Mouse (Mus musculus) cerebellum, adult 8-10 months (tissue): ENCODE data around the gene Ftcd.

Experiments used
- DNase-seq: peaks from one replicate; pipeline ENCODE4 v3.0.0; 2022

Gene Ftcd

GRCm38 (mm10) chr10:76575374-76575773, at the start of gene Ftcd:
Gene Ftcd (plus strand): TSS chr10:76575648.
- no peak for DNase-seq

DNA sequence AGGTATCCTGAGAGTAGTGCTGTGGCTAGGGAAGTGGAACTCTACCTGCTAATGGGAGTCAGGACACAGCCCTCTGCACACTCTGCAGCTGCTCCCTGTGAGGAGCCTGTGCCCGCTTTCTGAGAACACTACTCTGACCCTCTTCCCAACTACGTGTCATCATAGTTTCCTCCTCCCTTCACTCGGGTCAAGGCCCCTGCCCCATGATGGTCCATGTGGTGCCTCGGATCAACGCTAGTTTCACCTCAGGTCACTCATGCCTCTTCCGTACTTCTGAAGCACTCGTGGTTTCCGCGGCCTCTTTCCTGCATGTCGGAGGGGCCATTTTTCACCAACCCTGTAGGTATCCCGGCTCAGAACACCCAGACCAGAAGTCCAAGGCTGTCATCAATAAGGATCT, 44.5 kb upstream of the Ftcd start:
- DNase-seq = no peak

- DNase-seq = peak; percentile 98
Measured at GRCm38 (mm10) chr10:76531375-76531774, 44.1 kb upstream of the Ftcd start, which contains the start of gene Lss. Gene Lss (plus strand): TSS chr10:76531588.

- DNase-seq = no peak
Measured at GRCm38 (mm10) chr10:76531828-76532227, 43.6 kb upstream of the Ftcd start.

- no peak for DNase-seq
Measured at GRCm38 (mm10) chr10:76535526-76535925, 39.9 kb upstream of the Ftcd start.

DNA sequence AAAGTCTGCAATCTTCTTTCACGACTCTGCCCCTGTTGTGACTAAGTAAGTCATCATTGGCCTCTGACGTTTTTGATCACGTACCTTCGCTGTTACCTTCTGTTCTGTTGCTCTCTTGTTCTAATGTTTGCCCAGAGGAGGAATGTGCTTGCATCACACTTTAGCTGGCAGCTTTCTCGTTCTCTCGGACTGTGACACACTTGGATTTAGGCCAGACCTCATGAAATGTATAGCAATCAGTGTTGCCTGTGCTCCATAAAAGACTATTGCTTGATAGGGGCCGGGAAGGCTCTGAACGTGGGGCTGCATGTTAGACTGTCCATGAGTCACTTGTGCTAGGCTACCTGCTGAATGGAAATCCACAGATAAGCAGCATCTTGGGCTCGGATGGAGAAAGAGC, 37.8 kb upstream of the Ftcd start:
- DNase-seq = no peak

DNA sequence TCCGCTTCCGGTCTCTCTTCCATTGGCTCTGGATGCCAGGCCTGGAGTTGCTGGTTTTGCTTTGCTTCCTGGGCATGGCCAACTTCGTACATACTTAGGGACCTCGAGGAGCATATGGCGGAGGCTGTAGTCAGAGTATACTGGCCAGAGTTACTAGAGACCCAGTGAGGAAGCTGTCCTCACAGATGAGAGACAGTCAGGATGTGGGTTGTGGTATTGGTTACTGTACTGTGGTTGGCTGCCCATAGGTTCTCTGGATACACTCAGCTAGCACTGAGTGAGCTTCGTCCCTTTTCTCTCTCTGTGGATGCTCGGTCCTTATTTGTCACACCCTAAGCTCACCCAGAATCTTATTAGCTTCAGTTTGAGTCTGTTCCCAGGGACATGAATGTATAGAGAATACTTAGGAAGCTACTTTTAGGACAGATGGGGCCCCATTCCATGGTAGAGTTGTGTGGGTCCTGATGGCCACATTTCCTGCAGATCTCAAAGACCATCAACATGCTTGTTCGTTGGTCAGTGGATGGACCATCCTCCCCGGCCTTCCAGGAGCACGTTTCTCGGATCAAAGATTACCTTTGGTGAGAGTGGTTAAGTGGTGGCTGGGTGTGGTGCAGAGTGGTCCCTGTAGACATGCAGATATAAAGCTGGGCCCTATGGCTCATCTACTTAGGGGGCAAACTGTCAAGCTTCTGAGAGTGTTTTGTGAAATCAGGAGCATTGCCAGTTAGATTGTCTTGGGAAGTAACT, 33.9 kb upstream of the Ftcd start:
- DNase-seq = no peak

DNA sequence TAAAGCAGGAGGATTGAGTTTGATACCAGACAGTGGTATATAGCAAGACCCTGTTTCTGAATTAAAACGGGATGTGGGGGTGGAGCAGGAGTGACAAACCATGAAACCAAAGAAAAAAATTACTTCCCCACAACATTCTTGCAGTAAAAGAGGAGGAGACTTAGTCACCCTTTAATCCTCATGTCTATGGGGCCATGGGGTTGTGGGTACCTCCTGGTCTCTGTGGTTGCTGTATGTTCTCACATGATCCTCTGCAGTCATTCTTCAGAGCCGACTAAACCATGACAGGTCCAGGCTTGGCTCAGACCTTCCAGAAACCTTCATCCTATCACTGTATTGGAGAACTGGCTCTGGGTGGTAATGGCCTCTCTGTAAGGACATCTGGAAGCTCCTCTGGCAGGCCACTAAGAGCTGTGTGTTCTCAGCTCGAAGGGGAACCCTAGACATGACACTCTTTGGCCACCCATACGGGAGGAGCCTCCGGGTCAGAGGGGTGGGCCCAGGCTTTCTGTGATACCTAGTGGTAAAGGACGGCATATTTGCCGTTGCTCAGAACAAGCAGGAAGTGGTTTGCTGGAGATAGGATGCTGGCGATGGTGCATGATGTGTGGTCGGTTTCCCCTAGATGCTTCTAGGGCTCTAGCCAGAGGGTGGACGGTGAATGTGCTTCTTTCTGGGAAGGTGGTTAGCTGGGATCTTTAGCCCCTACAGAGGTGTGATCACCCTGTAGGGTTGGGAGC, 32.6 kb upstream of the Ftcd start:
- no peak for DNase-seq

- no peak for DNase-seq
Measured at GRCm38 (mm10) chr10:76546566-76546965, 28.9 kb upstream of the Ftcd start.

- DNase-seq = no peak
Measured at GRCm38 (mm10) chr10:76548218-76548617, 27.2 kb upstream of the Ftcd start.

DNA sequence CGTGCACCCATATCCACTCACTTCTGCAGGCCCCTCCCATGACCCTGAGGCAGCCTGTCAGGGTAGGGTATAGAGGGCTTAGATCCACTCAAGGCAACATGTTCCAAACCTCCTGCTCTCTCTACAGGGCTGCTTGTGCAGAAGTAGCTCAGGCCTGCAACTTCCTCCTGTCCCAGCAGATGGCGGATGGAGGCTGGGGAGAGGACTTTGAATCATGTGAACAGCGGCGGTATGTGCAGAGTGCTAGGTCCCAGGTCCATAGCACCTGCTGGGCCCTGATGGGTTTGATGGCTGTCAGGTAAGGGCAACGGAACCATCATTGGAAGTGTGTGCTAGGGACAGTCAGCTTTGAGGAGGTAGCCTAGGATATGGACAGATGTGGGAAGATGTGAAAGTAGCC, 25.0 kb upstream of the Ftcd start:
- DNase-seq = no peak

DNA sequence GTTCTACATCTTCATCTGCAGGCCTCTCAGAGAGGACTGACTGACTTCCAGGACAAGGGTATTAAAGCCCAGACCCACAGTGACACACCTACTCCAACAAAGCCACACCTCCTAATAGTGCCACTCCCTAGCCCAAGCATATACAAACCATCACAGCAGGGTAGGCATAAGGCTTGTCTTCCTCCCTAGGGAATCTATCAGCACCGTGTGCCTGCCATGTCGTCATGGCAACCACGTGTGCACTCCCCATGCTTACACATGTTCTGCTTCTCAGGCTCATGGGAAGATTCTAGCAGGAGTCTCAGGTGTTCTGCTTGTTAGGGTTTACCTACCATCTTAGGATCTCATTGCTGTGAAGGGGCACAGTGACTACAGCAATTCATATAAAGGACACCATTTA, 23.9 kb upstream of the Ftcd start:
- DNase-seq = no peak

GRCm38 (mm10) chr10:76554061-76554460, 21.4 kb upstream of the Ftcd start:
- no peak for DNase-seq

DNA sequence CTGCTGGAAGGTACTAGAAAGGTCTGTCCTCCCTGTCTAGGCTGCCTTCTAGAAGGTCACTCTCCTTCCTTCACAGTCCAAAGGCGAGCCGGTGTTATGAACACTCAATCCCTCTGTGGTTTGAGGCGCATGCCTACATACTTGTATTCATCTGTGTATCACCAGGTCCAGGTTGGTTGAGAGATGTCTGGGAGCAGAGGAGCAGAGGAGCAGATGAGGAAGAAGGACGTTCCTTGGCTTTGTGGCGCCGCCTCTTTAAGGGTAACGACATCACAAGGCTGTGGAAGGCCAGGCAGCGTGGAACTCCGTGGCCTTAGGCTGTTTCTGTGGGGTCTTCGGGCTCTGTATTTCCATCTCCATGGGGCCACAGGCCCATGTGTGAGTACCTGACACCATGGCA, 13.5 kb upstream of the Ftcd start, which contains the start of gene Spatc1l:
Gene Spatc1l, plus strand, starts transcription at position 301 of the 400 bp plus-strand sequence.
- DNase-seq = no peak

- no peak for DNase-seq
Measured at GRCm38 (mm10) chr10:76569996-76570685, 5.3 kb upstream of the Ftcd start.

- DNase-seq = no peak
Measured at GRCm38 (mm10) chr10:76571070-76571469, 4.4 kb upstream of the Ftcd start.

DNA sequence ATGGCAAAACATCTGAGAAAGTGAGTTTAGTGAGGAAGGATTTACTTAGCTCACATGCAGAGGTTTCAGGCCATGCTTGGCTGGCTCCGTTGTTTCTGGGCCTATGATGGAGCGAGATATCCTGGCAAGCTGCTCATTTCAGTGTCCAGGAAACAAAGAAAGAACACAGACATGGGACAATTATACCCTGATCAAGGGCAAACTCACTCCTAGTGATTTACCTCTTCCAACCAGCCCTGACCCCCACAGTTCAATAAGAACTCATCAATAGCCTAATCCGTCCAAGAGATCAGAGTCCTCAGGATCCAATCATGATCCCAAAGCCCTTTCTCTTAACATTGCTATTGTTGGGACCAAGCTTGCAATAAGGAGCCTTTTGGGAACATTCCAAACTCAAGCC, 3.3 kb upstream of the Ftcd start:
- DNase-seq = no peak

- no peak for DNase-seq
Measured at GRCm38 (mm10) chr10:76576920-76577319, 1.5 kb downstream of the Ftcd start.

DNA sequence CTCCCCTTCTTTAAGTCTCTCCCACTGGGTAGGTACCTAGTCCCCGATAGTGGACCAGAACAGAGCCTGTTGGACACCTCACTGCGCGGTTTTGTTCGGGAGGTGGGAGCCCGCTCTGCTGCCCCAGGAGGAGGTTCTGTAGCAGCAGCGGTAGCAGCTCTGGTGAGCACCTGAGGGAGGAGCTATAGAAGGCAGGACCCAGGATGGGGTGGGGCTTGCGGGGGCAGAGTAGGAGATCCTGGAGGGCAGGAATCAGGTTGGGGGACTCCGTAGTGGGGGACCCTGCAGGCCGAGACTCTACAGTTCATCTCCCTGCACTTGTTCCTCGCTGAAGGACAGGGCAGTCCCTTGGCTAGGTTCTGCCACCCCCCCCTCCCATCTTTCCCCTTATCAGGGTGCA, 8.7 kb downstream of the Ftcd start:
- no peak for DNase-seq

- no peak for DNase-seq
Measured at GRCm38 (mm10) chr10:76586190-76586589, 10.7 kb downstream of the Ftcd start.

GRCm38 (mm10) chr10:76590197-76590596, 14.7 kb downstream of the Ftcd start:
- no peak for DNase-seq

DNA sequence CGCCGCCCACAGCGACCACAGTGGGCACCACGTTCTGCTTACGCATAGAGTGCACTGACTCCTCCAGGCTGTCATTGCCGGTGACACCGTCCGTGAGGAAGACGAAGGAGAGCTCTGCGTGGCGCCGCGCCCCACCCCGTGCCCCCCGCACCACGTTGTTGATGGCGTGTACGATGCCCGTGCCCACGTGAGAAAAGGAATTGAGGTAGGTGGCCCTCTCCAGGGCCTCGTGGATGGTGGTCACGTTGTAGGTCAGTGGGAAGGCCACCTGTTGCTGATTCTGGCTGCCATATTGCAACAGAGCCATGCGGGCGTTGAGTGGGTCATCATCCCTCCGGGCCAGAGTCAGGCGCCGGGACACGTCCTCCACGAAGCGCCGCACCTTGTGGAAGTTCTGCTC, 20.9 kb downstream of the Ftcd start:
- DNase-seq = no peak

DNA sequence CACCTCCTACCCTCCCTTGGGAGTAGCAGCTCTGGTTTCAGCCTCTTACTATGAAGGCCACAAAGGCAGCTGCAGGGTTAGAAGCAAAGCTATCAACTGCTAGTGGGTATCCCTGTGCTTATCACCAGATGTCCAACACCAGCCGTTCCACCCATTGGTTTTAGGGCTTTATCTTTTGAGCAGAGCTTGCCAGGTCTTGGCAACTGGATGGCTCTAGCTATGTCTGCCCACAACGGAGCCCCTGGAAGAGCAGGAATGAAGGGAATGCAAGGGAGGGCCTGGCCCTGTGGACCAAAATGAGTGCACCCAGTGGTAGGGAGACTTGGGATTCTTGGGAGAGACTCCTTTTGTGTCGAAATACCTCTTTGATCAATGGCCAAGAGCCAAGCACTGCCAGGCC, 27.2 kb downstream of the Ftcd start:
- DNase-seq = no peak

DNA sequence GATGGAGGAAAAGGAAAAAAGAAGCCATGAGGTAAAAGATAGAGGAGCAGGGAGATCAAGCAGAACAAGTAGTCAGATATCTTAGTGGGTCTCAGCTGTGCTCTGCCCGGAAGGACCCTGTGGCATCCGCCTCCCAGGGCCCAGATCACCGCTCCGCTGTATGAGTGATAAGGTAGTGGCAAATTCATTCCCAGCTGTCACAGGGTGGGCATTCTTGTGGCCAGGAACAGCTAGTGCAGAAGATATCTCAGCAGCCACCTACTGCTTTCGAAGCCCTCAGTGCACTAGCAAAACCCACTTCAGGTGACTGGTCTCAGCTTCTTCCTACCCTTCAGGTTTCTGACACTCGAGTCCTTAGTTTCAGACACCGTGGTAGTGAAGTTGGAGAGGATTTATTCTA, 37.0 kb downstream of the Ftcd start:
- no peak for DNase-seq
